Mouse (Mus musculus): ENCODE data around the gene Klc2.

- TF ChIP-seq GATA1 (IDR thresholded peaks at IDR 0.05; ENCODE audit: borderline replicate concordance, low read length) (no peak), FLI1 (IDR thresholded peaks at IDR 0.05; ENCODE audit: low read length) (no peak)
Observed at GRCm38 (mm10) chr19:5108702-5109101, 9.7 kb downstream of the Klc2 start.

All from megakaryocyte, embryonic 14.5 days (primary cell).